Mouse (Mus musculus): Measurements from ENCODE around the gene Mfap2. TPM values are rescaled to one million over a fixed set of nuclear protein-coding genes. Genes with fewer than 3 reads are reported as not detected.
A peak's percentile ranks its signal among the peaks of the same experiment; 100 is the strongest.

Gene Mfap2
- polyA plus RNA-seq, 1 experiment from 2014 or later, result 721 TPM

GRCm38 (mm10) chr4:141012558-141012957 lies 2.3 kb downstream of the Mfap2 start:
- WGBS, result 85% methylated on average over 9 of the region's 10 CpGs
- Histone ChIP-seq H3K4me2 (replicated peaks; ENCODE audit: low read depth, low read length) (peak overlapping the region; percentile 86), H3K36me3 (ENCODE audit: control insufficient read depth, insufficient read depth, low read length) (peaks cover 41% of the 10 kb centered on the region), H3K9me3 (ENCODE audit: control insufficient read depth, low read depth, low read length) (no peaks in the 10 kb centered on the region), H3K4me1 (ENCODE audit: control insufficient read depth, insufficient read depth, low read length) (peaks cover 13% of the 10 kb centered on the region), H3K27ac (ENCODE audit: low read length) (0 out of 2 replicates have a peak overlapping the region, but pooled peaks have one; percentile 90), H3K4me3 (ENCODE audit: low read depth, low read length) (no peak overlapping the region), H3K9ac (replicated peaks; ENCODE audit: low read depth, low read length) (no peak overlapping the region), H3K27me3 (ENCODE audit: control insufficient read depth, insufficient read depth, low read length) (no peaks in the 10 kb centered on the region)
- no peak for ATAC-seq (ENCODE audit: insufficient number of reproducible peaks, insufficient read depth, low FRiP score, low read depth)

- Histone ChIP-seq H3K27me3 (ENCODE audit: control insufficient read depth, insufficient read depth, low read length) (no peaks in the 10 kb centered on the region), H3K9ac (replicated peaks; ENCODE audit: low read depth, low read length) (no peak overlapping the region), H3K4me3 (ENCODE audit: low read depth, low read length) (no peak overlapping the region), H3K4me1 (ENCODE audit: control insufficient read depth, insufficient read depth, low read length) (peaks cover 13% of the 10 kb centered on the region), H3K4me2 (replicated peaks; ENCODE audit: low read depth, low read length) (no peak overlapping the region), H3K9me3 (ENCODE audit: control insufficient read depth, low read depth, low read length) (no peaks in the 10 kb centered on the region), H3K36me3 (ENCODE audit: control insufficient read depth, insufficient read depth, low read length) (peaks cover 39% of the 10 kb centered on the region), H3K27ac (ENCODE audit: low read length) (no peak overlapping the region)
- WGBS, result 71% methylated on average over 8 of the region's 8 CpGs
- no peak for ATAC-seq (ENCODE audit: insufficient number of reproducible peaks, insufficient read depth, low FRiP score, low read depth)
Observed at GRCm38 (mm10) chr4:141014114-141014513, 3.9 kb downstream of the Mfap2 start.

GRCm38 (mm10) chr4:141014856-141015255 lies 4.6 kb downstream of the Mfap2 start:
- Histone ChIP-seq H3K4me3 (ENCODE audit: low read depth, low read length) (no peak overlapping the region), H3K4me1 (ENCODE audit: control insufficient read depth, insufficient read depth, low read length) (peaks cover 18% of the 10 kb centered on the region), H3K9ac (replicated peaks; ENCODE audit: low read depth, low read length) (no peak overlapping the region), H3K9me3 (ENCODE audit: control insufficient read depth, low read depth, low read length) (no peaks in the 10 kb centered on the region), H3K27me3 (ENCODE audit: control insufficient read depth, insufficient read depth, low read length) (no peaks in the 10 kb centered on the region), H3K36me3 (ENCODE audit: control insufficient read depth, insufficient read depth, low read length) (peaks cover 39% of the 10 kb centered on the region), H3K4me2 (replicated peaks; ENCODE audit: low read depth, low read length) (no peak overlapping the region), H3K27ac (ENCODE audit: low read length) (no peak overlapping the region)
- 87% methylated on average over 11 of the region's 11 CpGs for WGBS
- ATAC-seq (ENCODE audit: insufficient number of reproducible peaks, insufficient read depth, low FRiP score, low read depth), result no peak

- Histone ChIP-seq H3K27ac (ENCODE audit: low read length) (no peak overlapping the region; the same call in 1 of the 2 replicates), H3K27me3 (ENCODE audit: control insufficient read depth, insufficient read depth, low read length) (no peaks in the 10 kb centered on the region), H3K4me3 (ENCODE audit: low read depth, low read length) (no peak overlapping the region), H3K4me1 (ENCODE audit: control insufficient read depth, insufficient read depth, low read length) (peaks cover 23% of the 10 kb centered on the region), H3K9me3 (ENCODE audit: control insufficient read depth, low read depth, low read length) (no peaks in the 10 kb centered on the region), H3K36me3 (ENCODE audit: control insufficient read depth, insufficient read depth, low read length) (peaks cover 39% of the 10 kb centered on the region), H3K4me2 (replicated peaks; ENCODE audit: low read depth, low read length) (no peak overlapping the region), H3K9ac (replicated peaks; ENCODE audit: low read depth, low read length) (no peak overlapping the region)
- no peak for ATAC-seq (ENCODE audit: insufficient number of reproducible peaks, insufficient read depth, low FRiP score, low read depth)
- WGBS, result 74% methylated on average over 7 of the region's 7 CpGs
Observed at GRCm38 (mm10) chr4:141015356-141015755, 5.1 kb downstream of the Mfap2 start.

- 73% methylated on average over 9 of the region's 9 CpGs for WGBS
- no peak for ATAC-seq (ENCODE audit: insufficient number of reproducible peaks, insufficient read depth, low FRiP score, low read depth)
- no peak overlapping the region for H3K4me2 ChIP-seq (replicated peaks; ENCODE audit: low read depth, low read length)
- H3K4me3 ChIP-seq (ENCODE audit: low read depth, low read length), result no peak overlapping the region
- no peaks in the 10 kb centered on the region for H3K9me3 ChIP-seq (ENCODE audit: control insufficient read depth, low read depth, low read length)
- H3K36me3 ChIP-seq (ENCODE audit: control insufficient read depth, insufficient read depth, low read length), result peaks cover 39% of the 10 kb centered on the region
- no peak overlapping the region for H3K27ac ChIP-seq (ENCODE audit: low read length)
- H3K9ac ChIP-seq (replicated peaks; ENCODE audit: low read depth, low read length), result no peak overlapping the region
- peaks cover 32% of the 10 kb centered on the region for H3K4me1 ChIP-seq (ENCODE audit: control insufficient read depth, insufficient read depth, low read length)
- no peaks in the 10 kb centered on the region for H3K27me3 ChIP-seq (ENCODE audit: control insufficient read depth, insufficient read depth, low read length)
Observed at GRCm38 (mm10) chr4:141016311-141016710, 6.1 kb downstream of the Mfap2 start.

GRCm38 (mm10) chr4:141017657-141018436 lies 7.6 kb downstream of the Mfap2 start:
- WGBS, result 78% methylated on average over 29 of the region's 29 CpGs
- Histone ChIP-seq H3K27me3 (ENCODE audit: control insufficient read depth, insufficient read depth, low read length) (no peaks in the 10 kb centered on the region), H3K4me2 (replicated peaks; ENCODE audit: low read depth, low read length) (no peak overlapping the region), H3K36me3 (ENCODE audit: control insufficient read depth, insufficient read depth, low read length) (peaks cover 37% of the 10 kb centered on the region), H3K4me3 (ENCODE audit: low read depth, low read length) (no peak overlapping the region), H3K27ac (ENCODE audit: low read length) (0 out of 2 replicates have a peak overlapping the region, but pooled peaks have one; percentile 15), H3K9ac (replicated peaks; ENCODE audit: low read depth, low read length) (no peak overlapping the region), H3K9me3 (ENCODE audit: control insufficient read depth, low read depth, low read length) (no peaks in the 10 kb centered on the region), H3K4me1 (ENCODE audit: control insufficient read depth, insufficient read depth, low read length) (peaks cover 26% of the 10 kb centered on the region)
- no peak for ATAC-seq (ENCODE audit: insufficient number of reproducible peaks, insufficient read depth, low FRiP score, low read depth)

- peaks cover 16% of the 10 kb centered on the region for H3K36me3 ChIP-seq (ENCODE audit: control insufficient read depth, insufficient read depth, low read length)
- WGBS, result 79% methylated on average over 17 of the region's 17 CpGs
- H3K4me3 ChIP-seq (ENCODE audit: low read depth, low read length), result no peak overlapping the region
- H3K4me1 ChIP-seq (ENCODE audit: control insufficient read depth, insufficient read depth, low read length), result peaks cover 26% of the 10 kb centered on the region
- peak overlapping the region; percentile 97 for H3K27ac ChIP-seq (ENCODE audit: low read length)
- H3K27me3 ChIP-seq (ENCODE audit: control insufficient read depth, insufficient read depth, low read length), result no peaks in the 10 kb centered on the region
- no peak; the same call in 1 of the 2 replicates for ATAC-seq (ENCODE audit: insufficient number of reproducible peaks, insufficient read depth, low FRiP score, low read depth)
- H3K9me3 ChIP-seq (ENCODE audit: control insufficient read depth, low read depth, low read length), result no peaks in the 10 kb centered on the region
- peak overlapping the region; percentile 1; the same call in 1 of the 2 replicates for H3K9ac ChIP-seq (replicated peaks; ENCODE audit: low read depth, low read length)
- peak overlapping the region; percentile 27; the same call in 1 of the 2 replicates for H3K4me2 ChIP-seq (replicated peaks; ENCODE audit: low read depth, low read length)
Observed at GRCm38 (mm10) chr4:141020220-141020619, 10.0 kb downstream of the Mfap2 start.

GRCm38 (mm10) chr4:141020811-141021613 lies 10.8 kb downstream of the Mfap2 start:
- peak; percentile 66 for ATAC-seq (ENCODE audit: insufficient number of reproducible peaks, insufficient read depth, low FRiP score, low read depth)
- Histone ChIP-seq H3K4me3 (ENCODE audit: low read depth, low read length) (no peak overlapping the region), H3K4me2 (replicated peaks; ENCODE audit: low read depth, low read length) (peak overlapping the region; percentile 27; the same call in 1 of the 2 replicates), H3K27me3 (ENCODE audit: control insufficient read depth, insufficient read depth, low read length) (no peaks in the 10 kb centered on the region), H3K9me3 (ENCODE audit: control insufficient read depth, low read depth, low read length) (no peaks in the 10 kb centered on the region), H3K9ac (replicated peaks; ENCODE audit: low read depth, low read length) (0 out of 2 replicates have a peak overlapping the region, but pooled peaks have one; percentile 1), H3K36me3 (ENCODE audit: control insufficient read depth, insufficient read depth, low read length) (peaks cover 8% of the 10 kb centered on the region), H3K27ac (ENCODE audit: low read length) (peak overlapping the region; percentile 97), H3K4me1 (ENCODE audit: control insufficient read depth, insufficient read depth, low read length) (peaks cover 26% of the 10 kb centered on the region)
- WGBS, result 18% methylated on average over 14 of the region's 14 CpGs
